Mouse (Mus musculus) CD4-positive, CD25-positive, alpha-beta regulatory T cell, adult 9 weeks (primary cell): Measurements from ENCODE around the gene Lce1b. TPM values are rescaled to one million over a fixed set of nuclear protein-coding genes. Genes with fewer than 3 reads are reported as not detected.

ENCODE experiments used
- polyA plus RNA-seq: library from polyadenylated mRNA; unstranded; fragments of 100-300 nt; shearing (Covaris generic); gene quantifications from one replicate; pipeline ENCODE4 v1.2.1, GENCODE M21; 2017

Gene Lce1b
- polyA plus RNA-seq: not detected

DNA sequence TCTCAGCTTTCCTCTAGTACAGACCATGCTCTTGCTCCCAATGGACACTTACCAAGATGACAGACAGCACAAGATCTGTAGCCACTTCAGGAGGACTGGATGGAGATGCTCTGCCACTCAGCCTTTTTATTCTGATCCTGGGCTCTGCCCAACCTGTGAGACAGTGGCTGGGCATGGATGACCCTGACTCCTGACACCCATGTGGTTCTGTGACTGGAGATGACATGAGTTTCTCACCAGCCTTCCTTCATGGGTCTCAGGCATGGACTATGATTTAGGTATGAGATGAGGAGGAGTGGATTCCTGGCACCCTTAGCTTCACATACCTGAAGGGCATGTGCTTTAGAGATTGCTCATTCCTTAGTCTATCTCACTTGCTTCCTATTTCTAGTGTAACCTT, at the start of gene Lce1b:
TSS of gene Lce1b (minus strand) at position 101 of the 400 bp plus-strand sequence.

DNA sequence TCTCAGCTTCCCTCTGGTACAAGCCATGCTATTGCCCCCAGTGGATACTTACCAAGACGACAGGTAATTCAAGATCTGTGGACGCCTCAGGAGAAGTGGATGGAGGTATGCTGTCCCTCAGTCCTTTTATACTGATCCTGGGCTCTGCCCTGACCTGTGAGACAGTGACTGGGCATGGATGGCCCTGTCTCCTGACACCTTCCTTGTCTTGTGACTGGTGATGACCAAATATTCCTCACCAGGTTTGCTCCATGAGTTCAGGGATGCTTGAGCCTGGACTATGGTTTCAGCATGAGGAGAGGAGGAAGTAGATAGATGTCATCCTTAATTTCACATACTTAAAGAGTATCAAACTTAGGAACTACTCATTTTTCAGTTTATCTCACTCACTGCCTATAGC, 30.4 kb upstream of the Lce1b start, which contains the start of gene Lce1d:
TSS of gene Lce1d (minus strand) at position 101 of the 400 bp plus-strand sequence.

DNA sequence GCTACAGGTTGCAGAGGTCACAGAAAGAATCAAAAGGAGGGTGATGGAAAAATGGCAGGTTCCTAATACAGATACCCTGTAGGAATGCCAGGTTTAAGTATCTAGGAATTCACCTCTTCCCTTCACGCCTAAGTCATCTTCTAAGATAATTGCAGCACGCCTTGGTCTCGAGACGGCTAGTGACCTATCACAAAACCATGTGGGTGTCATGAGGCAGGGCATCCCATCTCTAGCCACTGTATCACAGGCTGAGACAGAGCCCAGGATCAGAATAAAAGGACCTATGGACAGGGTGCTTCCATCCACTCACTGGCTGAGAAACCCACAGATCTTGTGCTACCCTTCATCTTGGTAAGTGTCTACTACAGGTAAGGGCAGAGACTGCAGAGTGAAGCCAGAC, 22.2 kb upstream of the Lce1b start, which contains the start of gene Lce1c:
TSS of gene Lce1c (plus strand) at position 301 of the 400 bp plus-strand sequence.

DNA sequence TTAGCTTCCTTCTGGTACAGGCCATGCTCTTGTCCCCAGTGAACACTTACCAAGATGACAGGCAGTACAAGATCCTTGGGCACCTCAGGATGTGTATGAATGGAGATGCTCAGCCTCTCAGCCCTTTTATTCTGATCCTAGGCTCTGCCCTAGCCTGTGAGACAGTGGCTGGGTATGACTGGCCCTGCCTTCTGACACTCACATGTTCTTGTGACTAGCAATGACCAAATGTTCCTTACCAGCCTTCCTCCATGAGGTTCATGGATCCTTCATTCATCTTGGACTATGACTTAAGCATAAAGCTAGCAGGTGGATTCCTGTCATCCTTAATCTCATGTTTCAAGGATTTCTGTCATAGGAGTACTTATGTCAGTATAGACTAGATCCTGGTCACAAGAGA, 13.5 kb upstream of the Lce1b start, which contains the start of gene Lce1a2:
TSS of gene Lce1a2 (minus strand) at position 101 of the 400 bp plus-strand sequence.

DNA sequence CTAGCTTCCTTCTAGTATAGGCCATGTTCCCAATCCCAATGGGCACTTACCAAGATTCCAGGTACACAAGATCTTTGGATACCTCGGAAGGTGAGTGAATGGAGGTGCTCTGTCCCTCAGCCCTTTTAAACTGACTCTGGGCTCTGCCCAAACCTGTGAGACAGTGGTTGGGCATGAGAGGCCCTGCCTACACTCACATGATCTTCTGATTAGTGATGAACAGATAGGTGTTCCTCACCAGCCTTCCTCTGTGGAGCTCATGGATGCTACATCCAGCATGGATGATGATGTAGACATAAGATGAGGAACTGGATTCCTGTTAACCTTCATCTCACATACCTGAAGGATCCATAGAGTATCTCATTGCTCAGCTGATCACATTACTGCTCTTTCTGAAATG, 8.5 kb downstream of the Lce1b start, which contains the start of gene Lce1a1:
TSS of gene Lce1a1 (minus strand) at position 101 of the 400 bp plus-strand sequence.

DNA sequence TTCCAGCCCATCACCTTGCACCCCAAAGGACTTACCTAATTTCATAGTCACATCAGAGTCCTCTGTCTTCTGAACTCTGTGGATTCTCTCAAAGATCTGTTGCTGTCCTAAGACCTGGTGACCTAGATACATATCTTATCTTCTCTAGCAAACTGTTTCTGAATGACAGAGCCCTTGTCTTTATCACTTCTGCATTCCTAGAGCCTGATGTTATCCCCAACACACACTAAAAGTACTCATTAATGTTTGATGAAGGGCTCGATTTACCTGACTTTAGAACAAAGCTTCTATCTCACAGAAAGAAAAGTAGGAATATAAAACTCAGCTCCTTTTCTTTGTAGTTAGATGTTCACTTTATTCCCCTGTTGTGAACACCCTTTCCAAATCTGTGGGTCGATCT, 35.2 kb downstream of the Lce1b start, which contains the start of gene Lce6a:
TSS of gene Lce6a (minus strand) at position 101 of the 400 bp plus-strand sequence.

DNA sequence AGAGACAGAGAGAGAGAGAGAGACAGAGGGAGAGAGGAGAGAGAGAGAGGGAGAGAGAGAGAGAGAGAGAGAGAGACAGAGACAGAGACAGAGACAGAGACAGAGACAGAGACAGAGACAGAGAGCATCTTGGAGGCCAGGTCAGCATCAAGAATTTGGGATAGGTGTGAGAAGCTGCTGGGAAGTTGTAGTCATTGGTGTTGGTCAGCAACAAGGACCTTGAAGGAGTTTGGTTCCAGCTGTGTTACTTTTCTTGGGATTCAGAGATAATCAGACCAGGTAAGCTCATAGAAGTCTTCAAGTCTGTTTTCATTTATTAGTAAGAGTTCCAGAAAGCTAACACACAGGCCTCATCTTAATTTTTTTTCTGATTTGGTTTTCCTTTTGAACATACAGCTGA, 49.3 kb downstream of the Lce1b start, which contains the start of gene 2210017I01Rik:
TSS of gene 2210017I01Rik (minus strand) at position 101 of the 400 bp plus-strand sequence.

Other genes with a start within 250 kb of the Lce1b start
- not detected for gene Sprr2i, start 248.9 kb downstream of the Lce1b start, polyA plus RNA-seq
- gene Sprr2j-ps, start 238.8 kb downstream of the Lce1b start, polyA plus RNA-seq: not detected
- gene Gm9774, start 227.5 kb downstream of the Lce1b start, polyA plus RNA-seq: 25.1 TPM
- gene Sprr2k, start 224.3 kb downstream of the Lce1b start, polyA plus RNA-seq: not detected
- gene Sprr1b, start 218.1 kb downstream of the Lce1b start, polyA plus RNA-seq: not detected
- gene Sprr3, start 198.2 kb downstream of the Lce1b start, polyA plus RNA-seq: not detected
- not detected for gene Sprr1a, start 171.0 kb downstream of the Lce1b start, polyA plus RNA-seq
- gene Sprr4, start 156.4 kb downstream of the Lce1b start, polyA plus RNA-seq: not detected
- gene 2310046K23Rik, start 122.4 kb downstream of the Lce1b start, polyA plus RNA-seq: not detected
- not detected for gene Ivl, start 83.2 kb downstream of the Lce1b start, polyA plus RNA-seq
- gene Smcp, start 67.9 kb downstream of the Lce1b start, polyA plus RNA-seq: not detected
- not detected for gene 2210017I01Rik, start 49.4 kb downstream of the Lce1b start, polyA plus RNA-seq
- gene Lce6a, start 35.3 kb downstream of the Lce1b start, polyA plus RNA-seq: not detected
- gene Lce1a1, start 8.6 kb downstream of the Lce1b start, polyA plus RNA-seq: not detected
- not detected for gene Lce1a2, start 13.4 kb upstream of the Lce1b start, polyA plus RNA-seq
- not detected for gene Lce1c, start 22.3 kb upstream of the Lce1b start, polyA plus RNA-seq
- not detected for gene Lce1d, start 30.3 kb upstream of the Lce1b start, polyA plus RNA-seq
- gene Lce1e, start 52.1 kb upstream of the Lce1b start, polyA plus RNA-seq: not detected
- gene Lce1f, start 63.4 kb upstream of the Lce1b start, polyA plus RNA-seq: not detected
- gene Gm38119, start 82.2 kb upstream of the Lce1b start, polyA plus RNA-seq: not detected
- not detected for gene Lce1g, start 95.4 kb upstream of the Lce1b start, polyA plus RNA-seq
- gene Lce1h, start 108.1 kb upstream of the Lce1b start, polyA plus RNA-seq: not detected
- not detected for gene Lce1i, start 122.0 kb upstream of the Lce1b start, polyA plus RNA-seq
- gene Lce1j, start 133.6 kb upstream of the Lce1b start, polyA plus RNA-seq: not detected
- gene Lce1k, start 151.0 kb upstream of the Lce1b start, polyA plus RNA-seq: not detected
- not detected for gene Kprp, start 170.3 kb upstream of the Lce1b start, polyA plus RNA-seq
- not detected for gene Lce1l, start 194.4 kb upstream of the Lce1b start, polyA plus RNA-seq
- gene 2310050C09Rik, start 213.3 kb upstream of the Lce1b start, polyA plus RNA-seq: not detected